Mouse (Mus musculus) thymus, adult 2 months (tissue): ENCODE data around the gene Dnmt3a.

Source experiments
- CTCF ChIP-seq: fragments of 200-500 bp; IDR thresholded peaks from 2 replicates; pipeline ENCODE4 v1.5.1; 2012; ENCODE audit warnings: mild to moderate bottlenecking, control low read depth, low read length, moderate library complexity, borderline replicate concordance; ENCODE audit not compliant: control insufficient read depth, poor library complexity, insufficient read depth; ENCODE audit errors: extremely low read depth
- POLR2A ChIP-seq: fragments of 200-500 bp; IDR thresholded peaks from 2 replicates; pipeline ENCODE4 v1.6.1; 2012; ENCODE audit warnings: mild to moderate bottlenecking, low read length, control low read depth, moderate library complexity; ENCODE audit not compliant: control insufficient read depth, poor library complexity, insufficient read depth; ENCODE audit errors: extremely low read depth

GRCm38 (mm10) chr12:3777682-3778081 is 28.1 kb upstream of the Dnmt3a start:
- TF ChIP-seq CTCF (no peak), POLR2A (no peak)
